In genomic region chr8:120375170-120375569, GRCm38 (mm10) we compare ENCODE assay signal across 10 mouse cellular contexts.
DNase-seq lines count a peak whose midpoint lies in the region; ATAC-seq and TF ChIP-seq lines count a peak whose summit lies in the region.
"Had no signal": no experiment of that assay in that cellular context is flagged by ENCODE, and none has a peak within 500 bp of the region (broad histone marks: within the 10 kb centered on the region; RNA-seq: fewer than 3 reads in every experiment).

No protein-coding gene starts in this region.

- TF ChIP-seq CTCF in heart, adult 2 months (IDR thresholded peaks at IDR 0.05): no peak
- no peak for TF ChIP-seq CTCF in brain, embryonic 14.5 days (IDR thresholded peaks at IDR 0.05; ENCODE audit: borderline replicate concordance, extremely low read depth, insufficient read depth, insufficient read length)

- H3K9me3 ChIP-seq in heart, embryonic 13.5 days: no peaks in the 10 kb centered on the region
- no peaks in the 10 kb centered on the region for H3K9me3 ChIP-seq in intestine, embryonic 15.5 days
- no peaks in the 10 kb centered on the region for H3K9me3 ChIP-seq in lung, embryonic 16.5 days (ENCODE audit: control insufficient read depth, low read length)

- no peak for TF ChIP-seq POLR2A in heart, adult 2 months (IDR thresholded peaks at IDR 0.05; ENCODE audit: insufficient read depth, low read depth, low read length)
- no peak for TF ChIP-seq POLR2A in brain, embryonic 14.5 days (IDR thresholded peaks at IDR 0.05; ENCODE audit: borderline replicate concordance, extremely low read depth, insufficient read depth, insufficient read length, poor library complexity, severe bottlenecking)

- 0 out of 2 replicates have a peak, but pooled peaks cover 3% of the 10 kb centered on the region for H3K27me3 ChIP-seq in heart, embryonic 13.5 days (replicated peaks)
- H3K27me3 ChIP-seq in heart, adult 2 months (ENCODE audit: control insufficient read depth, insufficient read depth, low read length): no peaks in the 10 kb centered on the region
- H3K27me3 ChIP-seq in intestine, embryonic 15.5 days (replicated peaks): no peaks in the 10 kb centered on the region
- H3K27me3 ChIP-seq in lung, embryonic 16.5 days (ENCODE audit: control insufficient read depth, insufficient read depth, low read depth, low read length): no peaks in the 10 kb centered on the region

- no peak overlapping the region for H3K4me2 ChIP-seq in heart, embryonic 13.5 days
- H3K4me2 ChIP-seq in intestine, embryonic 15.5 days (replicated peaks): no peak overlapping the region
- no peak overlapping the region for H3K4me2 ChIP-seq in lung, embryonic 16.5 days (ENCODE audit: low read depth, low read length)

- H3K4me3 ChIP-seq in heart, embryonic 13.5 days: no peak overlapping the region
- no peak overlapping the region for H3K4me3 ChIP-seq in heart, adult 2 months
- no peak overlapping the region for H3K4me3 ChIP-seq in intestine, embryonic 15.5 days (replicated peaks)
- H3K4me3 ChIP-seq in lung, embryonic 16.5 days (ENCODE audit: low read length): no peak overlapping the region

- ATAC-seq in heart, embryonic 13.5 days (ENCODE audit: extremely low read depth, insufficient number of reproducible peaks, low FRiP score, low TSS enrichment): no peak
- ATAC-seq in intestine, embryonic 15.5 days: peak; percentile 71
- ATAC-seq in lung, embryonic 16.5 days (ENCODE audit: low read depth): peak; percentile 39; the same call in 1 of the 2 replicates

- peak overlapping the region; percentile 64 for H3K9ac ChIP-seq in heart, embryonic 13.5 days
- H3K9ac ChIP-seq in heart, adult 2 months (ENCODE audit: low read depth, low read length): no peak overlapping the region
- no peak overlapping the region for H3K9ac ChIP-seq in intestine, embryonic 15.5 days
- H3K9ac ChIP-seq in lung, embryonic 16.5 days (ENCODE audit: low read length): no peak overlapping the region

- peaks cover 94% of the 10 kb centered on the region for H3K4me1 ChIP-seq in heart, embryonic 13.5 days
- peaks cover 18% of the 10 kb centered on the region for H3K4me1 ChIP-seq in heart, adult 2 months (ENCODE audit: control insufficient read depth, insufficient read depth, low read length)
- H3K4me1 ChIP-seq in intestine, embryonic 15.5 days (replicated peaks): peaks cover 62% of the 10 kb centered on the region
- H3K4me1 ChIP-seq in lung, embryonic 16.5 days (replicated peaks; ENCODE audit: control insufficient read depth, insufficient read depth, low read length): peaks cover 53% of the 10 kb centered on the region

- H3K27ac ChIP-seq in heart, embryonic 13.5 days (replicated peaks): 0 out of 2 replicates have a peak overlapping the region, but pooled peaks have one; percentile 63
- no peak overlapping the region for H3K27ac ChIP-seq in heart, adult 2 months
- H3K27ac ChIP-seq in intestine, embryonic 15.5 days: 0 out of 2 replicates have a peak overlapping the region, but pooled peaks have one; percentile 54
- no peak overlapping the region for H3K27ac ChIP-seq in lung, embryonic 16.5 days (ENCODE audit: low read length)

- no peak for TF ChIP-seq EP300 in heart, adult 2 months (IDR thresholded peaks at IDR 0.05; ENCODE audit: insufficient read depth, low read depth, low read length)

- DNase-seq in heart, adult 2 months: no peak
- DNase-seq in brain, embryonic 14.5 days (ENCODE audit: low read depth): peak; percentile 87
- DNase-seq in right cerebral cortex, postnatal 14 days: no peak
- no peak for DNase-seq in B cell, adult 2 months
- DNase-seq in cerebellum, adult 9-11 months: no peak
- DNase-seq: cerebellum, postnatal 10 days; thymus, adult 18-20 months had no signal

- intact Hi-C loops in heart, adult 2 months (cut with DNase I): no loop called here

- no peaks in the 10 kb centered on the region for H3K79me2 ChIP-seq in heart, adult 2 months (replicated peaks; ENCODE audit: control insufficient read depth, insufficient read depth, low read length)

- no peaks in the 10 kb centered on the region for H3K36me3 ChIP-seq in heart, embryonic 13.5 days
- H3K36me3 ChIP-seq in heart, adult 2 months (ENCODE audit: control insufficient read depth, insufficient read depth, low read length): no peaks in the 10 kb centered on the region
- no peaks in the 10 kb centered on the region for H3K36me3 ChIP-seq in intestine, embryonic 15.5 days
- H3K36me3 ChIP-seq in lung, embryonic 16.5 days (ENCODE audit: control insufficient read depth, insufficient read depth, low read length): no peaks in the 10 kb centered on the region

- 48% methylated on average over 5 of the region's 5 CpGs for WGBS in heart, embryonic 13.5 days
- 74% methylated on average over 5 of the region's 5 CpGs for WGBS in heart, adult 2 months
- 51% methylated on average over 5 of the region's 5 CpGs for WGBS in intestine, embryonic 15.5 days
- 53% methylated on average over 5 of the region's 5 CpGs for WGBS in lung, embryonic 16.5 days

Comparison
In these comparisons a context has a peak if more than half of its experiments do, and no peak if none do; other contexts are left out.
1. H3K27ac ChIP-seq: peak in heart, embryonic 13.5 days (single experiment) and intestine, embryonic 15.5 days (single experiment); none in heart, adult 2 months (single experiment) and lung, embryonic 16.5 days (single experiment).